Mouse (Mus musculus) adrenal gland, adult (tissue): ENCODE data around the gene Rpl23.

ENCODE experiments used
- DNase-seq, 2 experiments: peaks; one replicate each; pipeline ENCODE4 v3.0.0; 2022 to 2023; ENCODE audit warnings: low spot score in 1 of 2; ENCODE audit not compliant: inconsistent age in 2 of 2

The Rpl23 gene

GRCm38 (mm10) chr11:97781832-97782563 is at the start of gene Rpl23:
Rpl23 (minus strand) TSS chr11:97782437.
- peak; percentile 98 to 100 for DNase-seq

- peak; percentile 12 to 53 for DNase-seq
Measured at GRCm38 (mm10) chr11:97832001-97832400, 49.8 kb upstream of the Rpl23 start.

- no peak for DNase-seq
Measured at GRCm38 (mm10) chr11:97830501-97830900, 48.3 kb upstream of the Rpl23 start.

- peak; percentile 36 to 54 for DNase-seq
Measured at GRCm38 (mm10) chr11:97829913-97830476, 47.8 kb upstream of the Rpl23 start.

- DNase-seq, result peak; percentile 5 to 35
Measured at GRCm38 (mm10) chr11:97829365-97829764, 47.1 kb upstream of the Rpl23 start.

GRCm38 (mm10) chr11:97827654-97828053 is 45.4 kb upstream of the Rpl23 start:
- DNase-seq, result no peak

- DNase-seq, result peak in 1 of 2 experiments; percentile 17
Measured at GRCm38 (mm10) chr11:97826414-97826813, 44.2 kb upstream of the Rpl23 start.

- DNase-seq, result no peak
Measured at GRCm38 (mm10) chr11:97825971-97826370, 43.7 kb upstream of the Rpl23 start.

- DNase-seq, result peak in 1 of 2 experiments; percentile 23
Measured at GRCm38 (mm10) chr11:97825295-97825694, 43.1 kb upstream of the Rpl23 start.

GRCm38 (mm10) chr11:97824895-97825294 is 42.7 kb upstream of the Rpl23 start:
- peak in 1 of 2 experiments; percentile 13 for DNase-seq

GRCm38 (mm10) chr11:97824168-97824567 is 41.9 kb upstream of the Rpl23 start:
- DNase-seq, result no peak

GRCm38 (mm10) chr11:97822840-97823603 is 40.8 kb upstream of the Rpl23 start:
- peak; percentile 30 to 55 for DNase-seq

GRCm38 (mm10) chr11:97821401-97822064 is 39.3 kb upstream of the Rpl23 start:
- DNase-seq, result peak; percentile 48 to 59

GRCm38 (mm10) chr11:97820840-97821239 is 38.6 kb upstream of the Rpl23 start:
- peak; percentile 90 to 94 for DNase-seq

GRCm38 (mm10) chr11:97819923-97820322 is 37.7 kb upstream of the Rpl23 start:
- DNase-seq, result peak; percentile 26 to 71

- DNase-seq, result no peak
Measured at GRCm38 (mm10) chr11:97819102-97819501, 36.9 kb upstream of the Rpl23 start.

- peak; percentile 35 to 58 for DNase-seq
Measured at GRCm38 (mm10) chr11:97818571-97818970, 36.3 kb upstream of the Rpl23 start.

- DNase-seq, result peak; percentile 15 to 46
Measured at GRCm38 (mm10) chr11:97818003-97818402, 35.8 kb upstream of the Rpl23 start.

GRCm38 (mm10) chr11:97817379-97817778 is 35.1 kb upstream of the Rpl23 start:
- peak; percentile 64 to 82 for DNase-seq

GRCm38 (mm10) chr11:97816916-97817315 is 34.7 kb upstream of the Rpl23 start:
- DNase-seq, result peak; percentile 71 to 86

- no peak for DNase-seq
Measured at GRCm38 (mm10) chr11:97816176-97816575, 33.9 kb upstream of the Rpl23 start.
